Mouse (Mus musculus) heart, adult 2 months (tissue): ENCODE results near the gene E130308A19Rik.

Experiments used
- CTCF ChIP-seq: fragments of 200-600 bp; IDR thresholded peaks from 2 replicates; pipeline ENCODE4 v1.8.1; 2022; ENCODE audit warnings: antibody characterized with exemption, mild to moderate bottlenecking, moderate library complexity
- EP300 ChIP-seq: fragments of 200-500 bp; IDR thresholded peaks from 2 replicates; pipeline ENCODE4 v1.6.1; 2011; ENCODE audit warnings: low read depth, low read length, control low read depth; ENCODE audit not compliant: insufficient read depth
- POLR2A ChIP-seq: fragments of 200-500 bp; IDR thresholded peaks from 2 replicates; pipeline ENCODE4 v1.6.1; 2011; ENCODE audit warnings: mild to moderate bottlenecking, low read depth, low read length, control low read depth; ENCODE audit not compliant: insufficient read depth

GRCm38 (mm10) chr4:59699014-59699792 lies 73.2 kb downstream of the E130308A19Rik start:
- no peak for TF ChIP-seq CTCF
- no peak for TF ChIP-seq POLR2A
- no peak for TF ChIP-seq EP300
